Mouse (Mus musculus) gastrocnemius, postnatal 36 days (tissue): ENCODE results near the gene Proca1. TPM values are rescaled to one million over a fixed set of nuclear protein-coding genes. Genes with fewer than 3 reads are reported as not detected.

ENCODE experiments used
- DNase-seq, 2 experiments: peaks; one replicate each; pipeline ENCODE4 v3.0.0; 2022
- intact Hi-C: fragments of 180-260 bp; cut with DNase I; formaldehyde crosslinking; loops from one replicate; pipeline ENCODE4 v1.15.1; 2025
- microRNA-seq, 2 experiments: library from miRNA; unstranded; fragments of <30 nt; microRNA quantifications; one replicate each; pipeline ENCODE4 v1.2.0; 2021
- total RNA-seq, 2 experiments: library from RNA; stranded (reverse); gene quantifications; 2 replicates each; pipeline ENCODE4 v1.2.3; 2021

The Proca1 gene
- total RNA-seq, 2 experiments from 2014 or later, result 0.74 TPM; not detected in 1

GRCm38 (mm10) chr11:78209886-78210285 is 16.7 kb downstream of the Proca1 start:
- no peak for DNase-seq
- intact Hi-C loops, result no loop called here

- DNase-seq, result no peak
- intact Hi-C loops, result no loop called here
Measured at GRCm38 (mm10) chr11:78210615-78211014, 17.4 kb downstream of the Proca1 start.

- no peak for DNase-seq
- intact Hi-C loops, result no loop called here
Measured at GRCm38 (mm10) chr11:78211513-78211912, 18.3 kb downstream of the Proca1 start.

DNA sequence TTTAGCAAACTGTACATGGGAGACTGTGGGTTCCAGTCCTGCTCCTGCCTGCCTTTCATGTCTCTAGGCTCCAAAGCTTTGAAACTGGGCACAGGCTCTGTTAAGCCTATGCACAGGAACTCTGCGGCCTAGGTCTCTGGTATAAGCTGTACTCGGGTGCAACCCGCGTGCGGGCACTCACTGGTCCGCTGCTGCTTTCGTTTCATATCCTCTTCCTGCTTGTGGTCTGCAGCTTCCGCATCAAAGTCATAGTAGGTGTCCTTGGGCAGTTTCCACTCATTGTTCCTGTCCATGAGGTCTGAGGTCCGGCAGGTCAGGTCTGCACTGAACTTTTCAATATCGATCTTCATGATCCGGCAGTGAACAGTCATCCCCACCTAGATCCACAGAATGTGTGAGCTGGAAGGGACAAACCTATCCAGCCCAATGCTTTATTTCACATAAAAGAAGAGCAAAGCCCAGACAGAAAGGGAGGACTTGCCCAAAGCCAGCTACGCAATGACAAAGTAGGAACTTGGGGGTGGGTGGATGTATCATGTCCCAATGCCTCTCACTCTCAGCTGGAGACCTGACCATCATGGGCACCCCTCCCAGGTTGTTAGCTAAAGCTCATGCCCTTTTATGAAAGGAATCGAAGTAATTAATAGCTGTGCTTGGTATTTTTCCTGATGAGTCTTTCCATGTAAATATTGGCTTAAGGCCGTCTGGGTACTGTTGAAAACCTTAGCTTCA is 20.1 kb downstream of the Proca1 start:
- intact Hi-C loops, result no loop called here
- DNase-seq, result no peak

GRCm38 (mm10) chr11:78215709-78216317 is 22.6 kb downstream of the Proca1 start:
- intact Hi-C loops, result no loop called here
- DNase-seq, result no peak

DNA sequence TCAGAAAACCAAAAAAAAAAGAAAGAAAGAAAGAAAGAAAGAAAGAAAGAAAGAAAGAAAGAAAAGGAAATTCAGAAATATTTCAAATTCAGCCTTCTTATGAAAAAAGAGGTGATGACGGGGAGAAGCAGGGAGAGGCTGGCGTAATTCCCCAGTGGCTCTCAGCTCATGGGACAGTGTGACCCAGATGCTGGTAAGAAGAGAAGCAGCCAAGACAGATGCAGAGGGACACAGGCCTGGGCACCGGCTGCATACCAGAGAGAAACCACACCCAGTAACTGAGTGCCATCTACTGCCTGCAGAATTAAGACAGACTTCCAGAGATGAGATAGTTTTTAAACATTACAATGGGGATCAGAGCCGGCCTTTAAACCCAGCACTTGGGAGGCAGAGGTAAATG is 30.4 kb downstream of the Proca1 start:
- DNase-seq, result peak in 1 of 2 experiments; percentile 17

GRCm38 (mm10) chr11:78231518-78231917 is 38.3 kb downstream of the Proca1 start:
- intact Hi-C loops, result no loop called here

More for the DNA sequence above, 30.4 kb downstream of the Proca1 start:
- intact Hi-C loops, result no loop called here

GRCm38 (mm10) chr11:78240193-78240857 is 47.1 kb downstream of the Proca1 start:
- intact Hi-C loops, result no loop called here
- no peak for DNase-seq

More at GRCm38 (mm10) chr11:78231518-78231917, 38.3 kb downstream of the Proca1 start:
- no peak for DNase-seq

GRCm38 (mm10) chr11:78245261-78245626 is 52.1 kb downstream of the Proca1 start:
- intact Hi-C loops, result no loop called here
- no peak for DNase-seq

DNA sequence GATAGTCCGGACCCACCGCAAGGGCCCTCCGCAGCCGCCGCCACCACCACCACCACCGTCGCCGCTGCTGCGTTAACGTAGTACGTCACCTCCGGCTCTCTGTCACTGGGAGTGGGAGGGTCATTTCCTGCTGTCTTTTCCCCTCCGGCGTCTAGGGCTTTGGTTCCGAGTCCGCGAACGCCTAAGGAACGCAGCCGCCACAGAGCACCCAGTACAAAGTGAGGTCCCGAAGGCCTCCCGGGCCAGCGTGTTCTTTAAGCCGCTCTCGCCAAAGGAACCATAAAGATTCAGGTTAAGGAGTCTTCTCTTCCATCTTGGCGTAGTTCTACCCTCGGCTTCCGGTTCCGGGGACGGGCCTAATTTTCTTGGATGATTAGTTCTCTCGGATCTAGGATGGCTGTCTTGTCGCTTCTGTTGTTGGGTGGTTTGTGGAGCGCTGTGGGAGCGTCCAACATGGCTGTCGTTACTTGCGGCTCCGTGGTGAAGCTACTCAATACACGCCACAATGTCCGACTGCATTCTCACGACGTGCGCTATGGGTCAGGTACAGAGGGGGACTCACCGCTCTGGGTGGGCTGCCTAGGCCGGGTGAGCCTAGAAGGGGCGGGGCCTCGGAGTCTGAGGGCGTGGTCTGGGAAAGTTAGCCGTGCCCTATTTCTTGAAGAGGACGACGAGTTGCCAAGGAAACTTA is 52.6 kb downstream of the Proca1 start, which contains the start of the genes Sdf2 and Supt6:
TSS of gene Sdf2 (plus strand) at position 120 of the 691 bp plus-strand sequence.
TSS of gene Supt6 (minus strand) at position 361 of the 691 bp plus-strand sequence.
- intact Hi-C loops, result no loop called here
- DNase-seq, result peak; percentile 84 to 87

- intact Hi-C loops, result no loop called here
- DNase-seq, result no peak
Measured at GRCm38 (mm10) chr11:78246318-78247011, 53.3 kb downstream of the Proca1 start.

DNA sequence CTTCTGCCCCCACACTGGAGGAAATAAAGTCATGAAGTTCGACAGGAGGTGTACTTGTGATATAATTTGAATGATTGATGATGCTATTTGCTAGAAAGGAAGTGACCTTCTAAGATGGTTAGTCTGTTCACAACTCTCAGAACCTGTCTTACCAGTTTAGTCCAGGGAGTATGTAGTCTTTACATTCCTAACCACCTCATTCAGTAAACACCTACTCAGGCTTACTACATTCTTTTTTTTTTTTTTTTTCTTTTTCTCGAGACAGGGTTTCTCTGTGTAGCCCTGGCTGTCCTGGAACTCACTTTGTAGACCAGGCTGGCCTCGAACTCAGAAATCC is 53.8 kb downstream of the Proca1 start:
- intact Hi-C loops, result no loop called here
- DNase-seq, result no peak

DNA sequence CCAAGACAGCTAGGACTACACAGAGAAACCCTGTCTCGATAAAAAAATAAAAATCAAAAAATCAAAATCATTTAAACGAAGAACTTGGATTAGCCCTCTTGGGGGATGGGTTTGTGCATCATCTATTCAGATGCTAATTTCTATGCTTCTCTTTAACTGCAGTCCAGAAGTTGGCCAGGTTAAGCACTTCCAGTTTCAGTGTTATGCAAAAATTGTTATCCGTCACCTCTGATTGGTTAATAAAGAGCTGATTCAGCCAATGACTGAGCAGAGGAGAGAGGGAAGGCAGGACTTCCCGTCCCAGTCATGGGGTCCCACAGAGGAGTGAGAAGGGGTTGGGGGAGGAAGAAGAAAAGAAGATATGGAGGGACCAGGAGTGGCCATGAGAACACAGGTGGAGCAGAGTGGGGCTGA is 54.5 kb downstream of the Proca1 start:
- intact Hi-C loops, result no loop called here
- no peak for DNase-seq

Small RNA genes within 50 kb of the gene (microRNA-seq; reads per million reads assigned to microRNA genes)
- gene Mir7653, result 0 reads per million in 2 experiments

Other genes with a start within 250 kb of the Proca1 start
- gene Phf12, start 210.6 kb upstream of the Proca1 start, total RNA-seq, result 10 to 100 TPM; 10.7 to 14.1 TPM
- 1 to 10 TPM in 1 of 2 experiments, under 1 TPM in 1; 0.94 to 1.9 TPM for gene Dhrs13, start 161.1 kb upstream of the Proca1 start, total RNA-seq
- 10 to 100 TPM; 51.7 to 55.6 TPM for gene Flot2, start 155.5 kb upstream of the Proca1 start, total RNA-seq
- 10 to 100 TPM; 21.7 to 22.7 TPM for gene Eral1, start 113.0 kb upstream of the Proca1 start, total RNA-seq
- 1 to 10 TPM; 6.0 to 6.1 TPM for gene Fam222b, start 98.7 kb upstream of the Proca1 start, total RNA-seq
- gene Traf4, start 27.8 kb upstream of the Proca1 start, total RNA-seq, result 1 to 10 TPM; 2.2 to 3.2 TPM
- gene Nek8, start 16.7 kb upstream of the Proca1 start, total RNA-seq, result under 1 TPM; 0.59 to 0.64 TPM
- 1 to 10 TPM in 1 of 2 experiments, under 1 TPM in 1; 0.99 to 1.4 TPM for gene Tlcd1, start 16.7 kb upstream of the Proca1 start, total RNA-seq
- gene Rpl23a, start 9.8 kb upstream of the Proca1 start, total RNA-seq, result 100 to 1,000 TPM; 644 to 813 TPM
- 1 to 10 TPM; 4.2 to 4.5 TPM for gene Rab34, start 5.0 kb upstream of the Proca1 start, total RNA-seq
- gene Sdf2, start 52.4 kb downstream of the Proca1 start, total RNA-seq, result 10 to 100 TPM; 40.7 to 41.1 TPM
- 10 to 100 TPM; 21.9 to 23.1 TPM for gene Supt6, start 52.6 kb downstream of the Proca1 start, total RNA-seq
- 100 to 1,000 TPM; 212 to 228 TPM for gene 2610507B11Rik, start 68.4 kb downstream of the Proca1 start, total RNA-seq
- under 1 TPM; 0.42 to 0.84 TPM for gene BC030499, start 97.4 kb downstream of the Proca1 start, total RNA-seq
- gene Spag5, start 108.1 kb downstream of the Proca1 start, total RNA-seq, result 1 to 10 TPM; 2.4 to 4.1 TPM
- 1 to 10 TPM; 1.3 to 1.9 TPM for gene Aldoc, start 129.6 kb downstream of the Proca1 start, total RNA-seq
- gene Pigs, start 135.0 kb downstream of the Proca1 start, total RNA-seq, result 10 to 100 TPM; 20.1 to 21.3 TPM
- gene Unc119, start 150.1 kb downstream of the Proca1 start, total RNA-seq, result 10 to 100 TPM; 10.1 to 16.2 TPM
- gene Foxn1, start 193.2 kb downstream of the Proca1 start, total RNA-seq, result under 1 TPM in 1 of 2 experiments, not detected in 1; 0.10 TPM
- gene Slc13a2, start 228.8 kb downstream of the Proca1 start, total RNA-seq, result not detected